8 mouse cellular contexts compared by ENCODE assay signal in genomic region chr11:75346556-75347187, GRCm38 (mm10). TPM values are rescaled to one million over a fixed set of nuclear protein-coding genes. Genes with fewer than 3 reads are reported as not detected.
DNase-seq lines count a peak whose midpoint lies in the region; ATAC-seq and TF ChIP-seq lines count a peak whose summit lies in the region.
"Had no signal": no experiment of that assay in that cellular context is flagged by ENCODE, and none has a peak within 500 bp of the region (broad histone marks: within the 10 kb centered on the region; RNA-seq: fewer than 3 reads in every experiment).

No protein-coding gene starts in this region.

- no peak overlapping the region for H3K9ac ChIP-seq in liver, adult 2 months (ENCODE audit: low read depth, low read length)
- no peak overlapping the region for H3K9ac ChIP-seq in embryonic facial prominence, embryonic 11.5 days (replicated peaks; ENCODE audit: low read length)
- H3K9ac ChIP-seq in intestine, embryonic 14.5 days (ENCODE audit: low read length): peak overlapping the region; percentile 31; the same call in 1 of the 2 replicates

- no peaks in the 10 kb centered on the region for H3K9me3 ChIP-seq in embryonic facial prominence, embryonic 11.5 days (replicated peaks; ENCODE audit: control insufficient read depth, low read length)
- H3K9me3 ChIP-seq in intestine, embryonic 14.5 days (ENCODE audit: control insufficient read depth, low read length): no peaks in the 10 kb centered on the region

- peak overlapping the region; percentile 64; the same call in 1 of the 2 replicates for H3K4me2 ChIP-seq in embryonic facial prominence, embryonic 11.5 days (ENCODE audit: low read depth, low read length)
- peak overlapping the region; percentile 76 for H3K4me2 ChIP-seq in intestine, embryonic 14.5 days (ENCODE audit: low read length)
- peak overlapping the region; percentile 71 for H3K4me2 ChIP-seq in myocyte (ENCODE audit: low read depth)

- H3K4me1 ChIP-seq in liver, adult 2 months (ENCODE audit: control insufficient read depth, insufficient read depth, low read length): peaks cover 5% of the 10 kb centered on the region; the same call in 1 of the 2 replicates
- H3K4me1 ChIP-seq in embryonic facial prominence, embryonic 11.5 days (ENCODE audit: control insufficient read depth, insufficient read depth, low read length): no peaks in the 10 kb centered on the region
- H3K4me1 ChIP-seq in intestine, embryonic 14.5 days (replicated peaks; ENCODE audit: control insufficient read depth, insufficient read depth, low read length): peaks cover 16% of the 10 kb centered on the region

- TF ChIP-seq POLR2A in liver, adult 2 months (IDR thresholded peaks at IDR 0.05; ENCODE audit: extremely low read depth, insufficient read depth, low read length): no peak
- TF ChIP-seq POLR2A in myocyte (IDR thresholded peaks at IDR 0.05; ENCODE audit: insufficient read length, low read depth): no peak

- TF ChIP-seq CTCF in liver, adult 2 months (IDR thresholded peaks at IDR 0.05; ENCODE audit: low read depth, low read length): no peak

- no peak overlapping the region for H3ac ChIP-seq in myocyte (ENCODE audit: control insufficient read depth, insufficient read length)

- no peak overlapping the region for H3K4me3 ChIP-seq in liver, adult 2 months (ENCODE audit: insufficient read depth, low read depth, low read length)
- H3K4me3 ChIP-seq in embryonic facial prominence, embryonic 11.5 days (ENCODE audit: low read depth, low read length): no peak overlapping the region
- peak overlapping the region; percentile 76 for H3K4me3 ChIP-seq in intestine, embryonic 14.5 days (ENCODE audit: low read depth, low read length)
- peak overlapping the region; percentile 72 for H3K4me3 ChIP-seq in myocyte

- no peak for ATAC-seq in embryonic facial prominence, embryonic 11.5 days (replicated peaks; ENCODE audit: insufficient number of reproducible peaks, low FRiP score, low TSS enrichment, low read depth)
- ATAC-seq in intestine, embryonic 14.5 days (replicated peaks; ENCODE audit: low FRiP score, low TSS enrichment, low read depth): no peak
- ATAC-seq: inflammation-experienced regulatory T-cells, adult 6 months had no signal

- H3K36me3 ChIP-seq in liver, adult 2 months (ENCODE audit: control insufficient read depth, insufficient read depth, low read length): no peaks in the 10 kb centered on the region
- no peaks in the 10 kb centered on the region for H3K36me3 ChIP-seq in embryonic facial prominence, embryonic 11.5 days (replicated peaks; ENCODE audit: control insufficient read depth, insufficient read depth, low read depth, low read length)
- no peaks in the 10 kb centered on the region for H3K36me3 ChIP-seq in intestine, embryonic 14.5 days (ENCODE audit: control insufficient read depth, insufficient read depth, low read length)
- H3K36me3 ChIP-seq in myocyte (ENCODE audit: control insufficient read depth, insufficient read depth): peaks cover 4% of the 10 kb centered on the region

- H3K27ac ChIP-seq in liver, adult 2 months (replicated peaks; ENCODE audit: insufficient read depth, low read depth, low read length): no peak overlapping the region
- H3K27ac ChIP-seq in embryonic facial prominence, embryonic 11.5 days (replicated peaks; ENCODE audit: low read depth, low read length): no peak overlapping the region
- no peak overlapping the region for H3K27ac ChIP-seq in intestine, embryonic 14.5 days (ENCODE audit: low read depth)

- H3K79me2 ChIP-seq in liver, adult 2 months (ENCODE audit: control insufficient read depth, insufficient read depth, low read length): peaks cover 10% of the 10 kb centered on the region; the same call in 1 of the 2 replicates
- H3K79me2 ChIP-seq in myocyte (ENCODE audit: control insufficient read depth, insufficient read depth): peaks cover 58% of the 10 kb centered on the region

- 25% methylated on average over 4 of the region's 4 CpGs for WGBS in liver, adult 2 months
- WGBS in embryonic facial prominence, embryonic 11.5 days: 64% methylated on average over 3 of the region's 4 CpGs
- WGBS in intestine, embryonic 14.5 days: 68% methylated on average over 3 of the region's 4 CpGs

- peak; percentile 39 for DNase-seq in liver, adult 2 months (ENCODE audit: extremely low read depth, low read depth, low spot score)
- no peak for DNase-seq in liver
- no peak for DNase-seq in embryonic facial prominence, embryonic 11.5 days (ENCODE audit: low spot score)
- no peak for DNase-seq in intestine, embryonic 14.5 days (ENCODE audit: low spot score)
- DNase-seq in ovary, adult 18-20 months (ENCODE audit: low spot score): no peak
- DNase-seq in urinary bladder, postnatal 14 days (ENCODE audit: low spot score): no peak

- no peaks in the 10 kb centered on the region for H3K27me3 ChIP-seq in liver, adult 2 months (ENCODE audit: control insufficient read depth, insufficient read depth, low read length)
- no peaks in the 10 kb centered on the region for H3K27me3 ChIP-seq in embryonic facial prominence, embryonic 11.5 days (ENCODE audit: control insufficient read depth, insufficient read depth, low read length)
- no peaks in the 10 kb centered on the region for H3K27me3 ChIP-seq in intestine, embryonic 14.5 days (replicated peaks; ENCODE audit: control insufficient read depth, insufficient read depth, low read length)
- no peaks in the 10 kb centered on the region for H3K27me3 ChIP-seq in myocyte (ENCODE audit: control insufficient read depth, insufficient read depth, insufficient read length)

TF ChIP-seq in myocyte, 11 proteins besides CTCF, POLR2A, EP300 and RAD21:
- no peak for TF ChIP-seq E2F4 (IDR thresholded peaks at IDR 0.05; ENCODE audit: insufficient read depth)
- TF ChIP-seq MYOD1 (IDR thresholded peaks at IDR 0.05; ENCODE audit: control insufficient read depth in 1 of 3, insufficient read length in 2 of 3, low read depth in 2 of 3): no peak
- TF ChIP-seq REST (IDR thresholded peaks at IDR 0.05; ENCODE audit: insufficient read depth, insufficient read length): no peak
- no peak for TF ChIP-seq TCF3 (IDR thresholded peaks at IDR 0.05; ENCODE audit: insufficient read length, low read depth)
- TF ChIP-seq MYOG (IDR thresholded peaks at IDR 0.05; ENCODE audit: control insufficient read depth in 1 of 3, insufficient read depth in 1 of 3, insufficient read length in 2 of 3, low read depth in 2 of 3): no peak
- TF ChIP-seq USF1 (IDR thresholded peaks at IDR 0.05; ENCODE audit: low read depth): no peak
- no peak for TF ChIP-seq SRF (IDR thresholded peaks at IDR 0.05; ENCODE audit: control insufficient read depth, insufficient read length, low read depth)
- TF ChIP-seq POLR2AphosphoS2 (IDR thresholded peaks at IDR 0.05; ENCODE audit: insufficient read length, low read depth): no peak
- no peak for TF ChIP-seq CEBPB (IDR thresholded peaks at IDR 0.05; ENCODE audit: insufficient read depth, poor library complexity, severe bottlenecking)
- no peak for TF ChIP-seq TCF12 (IDR thresholded peaks at IDR 0.05; ENCODE audit: insufficient read depth, poor library complexity, severe bottlenecking)
- no peak for TF ChIP-seq MAX (IDR thresholded peaks at IDR 0.05; ENCODE audit: low read depth)

RNA-seq across cellular contexts. Expression of gene Rpa1, which starts 1.5 kb away (rescaled TPM):
- total RNA-seq in liver, adult 2 months (2014; rRNA removed): 19.9 and 21.4 TPM in 2 replicates
- polyA plus RNA-seq in liver, adult 2 months (2012; rRNA removed): 10.3 and 10.5 TPM in 2 replicates
- polyA plus RNA-seq in embryonic facial prominence, embryonic 11.5 days (2014; fragmentation: Nextera tagmentation; extraction: Ambion mirVana): 138 and 150 TPM in 2 replicates
- 103 and 116 TPM in 2 replicates for polyA plus RNA-seq in intestine, embryonic 14.5 days (2014; fragmentation: Nextera tagmentation; extraction: Ambion mirVana)
- polyA plus RNA-seq in myocyte (2012; fragmentation: generic; extraction: Trizol): 63.4 TPM

RNA-seq across cellular contexts. Expression of gene Smyd4, which starts 1.6 kb away (rescaled TPM):
- 1.8 and 2.5 TPM in 2 replicates for total RNA-seq in liver, adult 2 months (2014; rRNA removed)
- polyA plus RNA-seq in liver, adult 2 months (2012; rRNA removed): 0.93 and 1.1 TPM in 2 replicates
- polyA plus RNA-seq in embryonic facial prominence, embryonic 11.5 days (2014; fragmentation: Nextera tagmentation; extraction: Ambion mirVana): 13.2 and 13.6 TPM in 2 replicates
- 11.6 and 12.5 TPM in 2 replicates for polyA plus RNA-seq in intestine, embryonic 14.5 days (2014; fragmentation: Nextera tagmentation; extraction: Ambion mirVana)
- polyA plus RNA-seq in myocyte (2012; fragmentation: generic; extraction: Trizol): 6.9 TPM

Comparison
In these comparisons a context has a peak if more than half of its experiments do, and no peak if none do; other contexts are left out.
1. H3K4me3 ChIP-seq: peak in intestine, embryonic 14.5 days (single experiment) and myocyte (single experiment); none in liver, adult 2 months (single experiment) and embryonic facial prominence, embryonic 11.5 days (single experiment).
2. Peak in every context shown above with its lines, with median percentiles within 50 percentile points of each other: H3K4me2 ChIP-seq.